Mouse (Mus musculus): ENCODE measurements around the gene Dner. TPM values are rescaled to one million over a fixed set of nuclear protein-coding genes. Genes with fewer than 3 reads are reported as not detected.

The Dner gene
- total RNA-seq, 2 experiments from 2014 or later = 0.13 TPM; not detected in 1

DNA sequence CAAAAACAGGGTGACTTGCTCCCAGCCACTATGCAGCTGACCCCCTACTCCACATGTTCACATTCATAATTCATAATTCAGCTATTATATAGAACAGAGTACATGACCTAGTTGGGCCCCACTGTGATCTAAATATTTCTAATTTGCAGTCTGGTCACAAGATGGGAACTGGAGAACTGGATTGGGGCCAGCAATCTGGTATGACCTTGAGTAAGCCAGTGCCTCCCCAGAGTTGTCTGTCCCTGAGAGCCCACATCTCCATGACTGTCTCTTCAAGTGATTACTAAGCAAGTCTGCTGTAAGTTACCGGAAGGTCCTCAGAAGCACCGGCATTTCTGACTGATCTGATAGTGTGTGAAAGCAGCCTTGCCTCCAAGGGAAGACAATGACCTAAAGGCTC, 49.2 kb downstream of the Dner start:
- DNase-seq (ENCODE audit: low spot score) = no peak

DNA sequence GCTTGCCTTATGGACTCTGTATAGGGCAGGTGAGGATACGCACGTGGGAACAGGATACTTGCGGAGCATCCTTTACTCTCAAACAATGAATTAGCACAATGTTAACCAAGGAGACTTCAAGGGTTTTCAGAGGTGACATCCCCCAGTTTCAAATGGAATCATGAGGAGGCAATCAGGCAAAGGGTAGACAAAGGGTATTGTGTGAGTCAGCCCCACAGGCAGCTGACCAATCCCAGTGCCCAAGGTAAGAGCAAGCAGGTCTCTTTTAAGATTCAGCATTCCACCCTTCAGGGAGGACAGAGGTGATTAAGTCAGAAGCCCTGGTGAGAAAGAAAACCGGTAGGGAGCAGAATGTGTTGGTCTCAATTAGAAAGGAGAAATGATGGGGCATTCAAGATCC, 55.6 kb downstream of the Dner start:
- no peak for DNase-seq (ENCODE audit: low spot score)
- intact Hi-C loops (cut with DNase I) = no loop called here

More for the DNA sequence above, 49.2 kb downstream of the Dner start:
- intact Hi-C loops (cut with DNase I) = no loop called here

DNA sequence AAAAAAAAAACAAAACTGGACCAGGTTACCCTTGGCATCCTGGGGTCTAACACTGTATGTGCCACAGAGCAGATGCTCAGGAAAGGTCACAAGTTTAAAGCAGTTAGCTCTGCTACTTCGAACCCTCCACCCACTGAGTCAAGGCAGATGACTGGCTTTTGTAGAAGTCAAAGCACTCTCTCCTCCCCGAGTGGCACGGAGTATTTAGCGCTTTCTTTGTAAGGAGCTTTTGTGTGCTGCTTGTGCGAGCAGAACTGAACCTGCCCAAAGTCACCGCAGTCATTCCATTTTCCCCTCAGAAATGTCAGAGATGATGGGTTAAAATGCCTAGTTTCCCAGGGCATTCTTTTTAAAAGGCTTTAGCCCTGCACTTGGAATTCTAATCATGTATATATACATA, 59.1 kb downstream of the Dner start:
- DNase-seq (ENCODE audit: low spot score) = no peak
- intact Hi-C loops (cut with DNase I) = no loop called here

DNA sequence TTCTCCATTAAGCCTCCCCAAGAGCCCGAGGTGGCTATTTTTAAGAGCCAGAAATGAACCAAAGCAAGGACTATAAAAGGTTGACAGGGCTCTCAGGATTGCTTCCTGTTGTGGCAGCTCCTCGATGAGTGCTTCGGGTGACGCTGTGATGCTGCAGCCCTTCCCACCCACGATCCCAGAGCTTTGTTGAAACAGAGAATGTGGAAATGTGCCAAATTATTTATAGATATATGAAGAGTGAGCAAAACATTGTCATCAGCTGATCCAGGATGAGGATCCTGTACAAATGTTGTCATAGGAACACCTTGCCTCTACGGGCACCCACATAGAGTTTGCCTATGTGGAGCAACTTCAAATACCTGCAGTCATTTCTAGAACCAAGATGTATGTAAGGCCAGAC, 67.8 kb downstream of the Dner start:
- intact Hi-C loops (cut with DNase I) = no loop called here
- no peak for DNase-seq (ENCODE audit: low spot score)

DNA sequence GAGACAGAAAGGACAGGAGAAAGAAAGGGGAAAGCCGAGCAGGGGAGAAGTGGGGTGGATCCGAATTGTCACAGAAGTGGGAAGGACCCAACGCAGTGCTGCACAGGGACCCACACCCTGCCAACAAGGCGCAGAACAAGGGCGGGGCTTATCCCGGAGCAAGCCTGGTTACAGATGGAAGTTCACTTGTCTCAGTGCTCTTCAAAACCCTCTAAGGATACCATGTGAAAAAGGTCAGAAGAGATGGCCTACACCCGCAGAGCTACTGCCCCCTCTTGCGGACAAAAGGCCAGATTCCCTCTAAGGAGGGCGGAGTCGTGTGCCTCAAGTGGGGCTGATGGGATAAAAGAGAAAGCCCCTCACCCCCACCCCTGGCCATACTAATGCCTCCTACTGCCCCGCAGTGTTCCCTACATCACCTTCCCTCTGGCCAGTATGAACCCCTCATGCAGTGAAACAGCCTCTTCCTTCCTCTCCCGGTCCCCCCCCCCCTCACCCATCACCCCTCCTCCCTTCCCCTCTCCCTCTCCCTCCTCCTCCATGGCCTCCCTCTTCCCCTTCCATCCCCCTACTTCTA, 73.0 kb downstream of the Dner start:
- intact Hi-C loops (cut with DNase I) = no loop called here
- no peak for DNase-seq (ENCODE audit: low spot score)

DNA sequence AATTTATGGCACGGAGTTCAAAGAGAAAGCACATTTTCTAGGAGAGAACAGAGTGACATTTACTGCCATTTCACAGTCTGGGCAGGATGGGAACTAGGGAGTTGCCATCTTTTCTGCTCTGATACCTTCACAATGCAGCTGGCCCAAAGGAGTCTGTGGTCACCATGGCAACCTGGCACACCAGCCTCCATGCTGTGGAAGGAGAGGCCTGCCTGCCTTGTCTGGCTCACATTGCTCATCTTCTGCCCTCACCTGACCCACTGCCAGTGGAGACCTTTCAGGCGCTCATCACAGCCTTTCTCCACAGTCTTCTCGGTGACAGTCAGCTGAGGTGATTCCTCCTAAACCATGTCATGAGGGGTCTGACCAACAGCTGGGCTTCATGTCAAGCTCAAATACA, 74.7 kb downstream of the Dner start:
- DNase-seq (ENCODE audit: low spot score) = no peak
- intact Hi-C loops (cut with DNase I) = no loop called here

DNA sequence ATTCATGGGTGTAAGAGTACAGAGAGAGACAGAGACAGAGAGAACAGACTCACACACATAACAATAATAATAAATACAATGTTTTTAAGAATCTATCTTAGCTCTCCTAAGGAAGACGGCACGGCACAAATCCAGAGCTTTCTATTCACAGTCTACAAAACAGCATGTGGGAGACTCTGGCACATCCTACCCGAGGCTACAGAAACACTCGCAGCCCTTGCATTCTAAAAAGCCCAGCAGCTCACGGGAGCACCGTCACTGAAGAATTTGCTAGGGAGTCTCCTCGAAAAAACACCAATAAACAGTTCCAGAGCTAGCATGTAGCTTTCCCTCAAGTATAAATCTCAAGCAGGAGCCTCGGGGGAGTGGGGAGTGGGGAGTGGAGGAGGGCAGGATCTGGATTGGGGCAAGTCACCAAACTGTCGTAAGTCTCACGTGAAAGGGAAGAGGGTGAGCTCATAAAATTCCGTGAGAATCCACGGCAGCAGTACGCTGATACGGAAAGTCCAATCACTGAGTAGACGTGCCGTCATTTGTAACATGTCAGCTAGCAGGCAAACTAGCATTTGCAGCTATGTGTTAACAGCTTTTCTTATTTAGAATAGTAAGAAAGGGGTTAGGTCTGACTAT, 76.8 kb downstream of the Dner start:
- intact Hi-C loops (cut with DNase I) = no loop called here
- no peak for DNase-seq (ENCODE audit: low spot score)

DNA sequence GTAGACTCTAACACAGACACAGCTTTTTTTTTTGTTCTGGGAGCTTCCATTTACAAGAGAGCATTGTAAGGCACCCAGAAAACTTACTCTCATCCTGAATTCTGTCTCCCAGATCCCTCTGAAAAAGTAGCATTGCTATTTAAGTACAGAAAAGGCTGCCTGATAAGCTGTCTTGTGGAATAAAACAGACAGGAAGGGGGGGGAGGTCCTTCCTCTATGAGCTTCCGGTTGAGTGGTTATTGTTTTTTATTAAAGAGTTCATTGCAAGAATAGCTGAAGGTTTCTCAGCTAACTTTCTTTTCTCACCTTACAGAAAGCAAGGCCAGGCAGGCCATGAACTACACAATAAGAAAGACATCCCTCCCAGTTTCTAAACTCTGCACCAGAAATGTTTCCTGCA, 77.9 kb downstream of the Dner start:
- intact Hi-C loops (cut with DNase I) = no loop called here
- no peak for DNase-seq (ENCODE audit: low spot score)

DNA sequence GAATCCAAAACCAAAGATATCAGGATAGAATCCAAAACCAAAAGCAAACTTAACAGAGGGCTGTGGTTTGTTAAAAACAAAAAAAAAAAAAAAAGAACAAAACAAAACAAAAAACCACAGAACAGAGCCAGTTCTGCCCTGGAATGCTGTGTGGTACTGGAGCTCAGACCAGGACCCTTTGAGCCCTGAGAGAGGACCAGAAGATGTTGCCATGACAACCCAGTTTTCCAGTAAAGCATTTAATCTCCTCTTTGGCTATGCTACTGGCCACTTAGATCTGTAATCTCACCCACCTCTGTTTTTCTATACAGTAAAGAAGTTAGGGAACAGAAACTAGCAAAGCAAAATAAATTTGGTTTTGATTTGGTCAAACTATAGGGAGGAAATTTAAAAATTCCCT, 79.9 kb downstream of the Dner start:
- DNase-seq (ENCODE audit: low spot score) = no peak
- intact Hi-C loops (cut with DNase I) = no loop called here

DNA sequence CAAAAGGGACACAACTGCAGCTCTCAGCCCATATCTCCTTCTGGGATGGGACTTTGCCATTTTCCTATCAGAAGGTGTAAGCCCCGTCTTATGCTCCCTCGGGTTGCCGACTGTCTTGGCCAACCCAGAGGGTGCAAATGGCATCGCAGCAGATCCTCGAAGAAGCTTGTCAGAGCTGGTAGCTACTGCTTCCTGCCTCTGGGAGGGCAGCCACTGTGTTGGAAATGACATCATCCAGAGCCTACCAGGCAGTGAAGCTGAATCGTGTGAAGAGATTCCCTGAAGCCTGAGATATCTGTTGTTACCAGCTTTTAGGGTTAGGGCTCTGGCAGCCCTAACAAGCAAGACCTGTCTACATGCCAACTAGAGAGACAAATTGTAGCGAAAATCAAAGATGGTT, 81.4 kb downstream of the Dner start:
- no peak for DNase-seq (ENCODE audit: low spot score)
- intact Hi-C loops (cut with DNase I) = no loop called here

DNA sequence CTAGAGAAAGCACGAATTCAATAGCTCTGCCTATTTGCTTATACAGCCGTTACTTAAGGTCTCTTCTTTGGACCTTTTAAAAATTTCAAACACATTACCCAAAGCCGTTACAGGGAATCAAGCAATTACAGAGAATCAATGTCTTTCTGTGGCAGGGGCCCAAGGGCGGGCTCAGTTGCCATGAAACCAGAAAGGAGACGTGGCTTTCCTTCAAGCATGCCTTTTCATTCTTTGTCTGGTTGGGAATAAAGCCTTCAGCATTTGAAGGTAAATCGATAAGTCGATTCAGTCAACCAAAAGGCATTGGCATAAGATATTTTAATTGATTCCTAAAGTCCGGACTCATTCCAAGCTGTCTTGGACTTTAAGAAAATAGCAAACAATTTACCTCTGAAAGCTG, 82.9 kb downstream of the Dner start:
- intact Hi-C loops (cut with DNase I) = no loop called here
- DNase-seq (ENCODE audit: low spot score) = no peak

DNA sequence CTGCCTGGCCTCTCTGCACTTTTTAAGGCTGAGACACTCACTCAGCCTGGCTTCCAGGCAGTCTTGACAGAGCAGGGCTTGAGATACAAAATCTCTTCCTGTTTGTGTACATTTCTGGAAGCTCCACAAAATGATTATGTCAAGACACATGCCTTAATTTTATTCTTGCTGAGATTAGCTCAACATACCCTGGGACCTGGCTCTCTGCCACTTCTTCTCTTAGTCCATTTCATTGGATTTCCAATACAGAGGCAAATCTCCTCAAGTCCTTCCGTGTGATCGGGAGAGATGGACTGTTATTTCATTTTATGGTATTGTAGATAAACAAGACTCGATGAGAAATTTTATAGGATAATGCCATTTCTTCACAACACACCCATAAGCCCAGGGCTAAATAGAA, 84.7 kb downstream of the Dner start:
- intact Hi-C loops (cut with DNase I) = no loop called here
- DNase-seq (ENCODE audit: low spot score) = no peak

DNA sequence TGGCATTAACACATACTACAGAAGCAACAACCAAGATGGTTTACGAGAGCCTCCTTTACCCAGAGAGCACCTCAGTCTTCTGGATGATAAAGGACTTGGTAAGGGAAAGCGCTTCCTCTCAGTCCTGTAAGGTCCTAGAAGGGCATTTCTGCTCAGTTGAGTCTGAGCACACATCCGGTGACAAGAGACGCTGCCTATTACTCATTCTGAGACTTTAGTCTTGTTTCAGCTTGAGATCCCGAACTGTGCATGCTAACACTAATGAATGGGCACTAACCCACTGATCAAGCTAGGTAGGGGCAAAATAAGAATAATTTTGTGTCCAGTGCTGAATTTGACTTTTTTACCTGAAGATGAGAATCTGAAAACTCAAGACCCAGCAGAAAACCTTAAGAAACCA, 97.0 kb downstream of the Dner start:
- intact Hi-C loops (cut with DNase I) = no loop called here
- DNase-seq (ENCODE audit: low spot score) = no peak

DNA sequence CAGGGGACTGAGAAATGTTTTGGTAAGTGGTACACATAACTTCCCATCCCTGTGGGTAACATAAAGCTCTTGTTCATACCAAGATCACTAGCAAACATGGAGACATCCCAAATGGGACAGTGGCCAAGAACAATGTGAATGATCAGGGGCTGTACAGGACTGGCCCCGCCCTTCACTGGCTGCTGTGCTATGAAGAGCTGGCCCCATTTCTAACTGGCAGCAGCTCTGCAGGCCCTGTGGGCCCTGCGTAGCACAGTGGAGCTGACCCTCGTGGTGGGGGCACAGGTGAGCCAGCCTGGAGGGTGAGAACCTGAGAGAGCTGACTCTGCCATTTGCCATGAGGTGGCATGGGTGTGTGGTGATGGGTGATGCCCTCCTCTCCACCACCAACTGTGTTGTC, 100.0 kb downstream of the Dner start:
- intact Hi-C loops (cut with DNase I) = no loop called here
- DNase-seq (ENCODE audit: low spot score) = no peak

DNA sequence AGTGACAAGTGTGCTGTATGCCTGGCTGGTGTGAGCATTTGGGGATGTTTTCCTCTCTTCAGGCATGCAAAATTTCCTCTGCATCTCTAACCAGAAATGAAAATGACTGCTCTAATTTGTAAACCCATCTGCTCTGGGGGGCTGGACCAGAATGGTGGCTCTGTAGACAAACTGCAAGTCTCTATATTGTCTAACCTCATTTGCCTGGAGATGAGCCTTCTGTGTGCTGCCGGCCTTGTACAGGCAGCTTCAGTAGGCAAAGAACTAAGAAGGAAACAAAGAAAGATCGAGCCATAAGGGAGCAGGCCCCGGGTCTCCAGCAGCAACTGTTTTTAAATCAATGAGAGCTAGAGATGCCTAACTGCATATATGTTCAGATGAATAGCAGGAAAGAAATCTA, 103.6 kb downstream of the Dner start:
- intact Hi-C loops (cut with DNase I) = no loop called here
- no peak for DNase-seq (ENCODE audit: low spot score)

DNA sequence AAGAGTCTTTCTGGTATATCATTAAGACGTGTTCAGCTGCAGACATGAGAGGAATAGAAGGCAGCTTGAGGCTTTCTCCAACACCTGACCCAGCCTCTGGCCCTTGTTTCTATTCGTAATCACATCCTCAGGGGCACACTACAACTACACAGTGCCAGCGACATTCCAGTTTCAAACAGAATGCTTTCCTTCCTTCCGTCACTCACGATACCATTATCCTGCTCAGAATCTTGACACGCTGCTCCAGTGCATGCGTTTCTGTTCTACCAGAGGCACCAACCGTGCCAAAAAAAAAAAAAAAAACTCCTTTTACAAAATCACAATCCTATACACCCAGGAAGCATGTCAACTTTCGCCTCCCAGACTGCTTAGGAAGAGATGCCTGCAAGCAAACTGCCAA, 105.5 kb downstream of the Dner start:
- no peak for DNase-seq (ENCODE audit: low spot score)
- intact Hi-C loops (cut with DNase I) = no loop called here

DNA sequence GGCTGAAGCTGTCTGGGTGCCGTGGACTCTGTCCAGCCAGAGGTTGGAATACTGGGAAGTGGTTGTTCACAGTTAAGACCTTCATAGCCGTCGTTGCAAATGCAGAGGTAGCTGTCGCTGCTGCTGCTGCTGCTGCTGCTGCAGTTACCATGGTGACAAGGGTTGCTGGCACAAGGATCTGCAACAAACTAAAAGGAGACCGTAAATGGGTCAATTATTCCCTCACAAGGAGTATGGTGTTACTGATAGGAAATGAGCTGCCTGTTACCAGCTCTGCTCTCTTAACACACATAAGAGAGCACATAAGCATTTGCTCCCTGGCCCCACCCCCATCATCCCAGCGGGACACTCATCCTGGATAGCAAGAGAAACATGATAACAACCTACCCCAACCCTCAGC, 110.6 kb downstream of the Dner start:
- intact Hi-C loops (cut with DNase I) = loop anchor here (10.0 kb wide), 1 partner anchor 471 kb away; no protein-coding TSS in a partner anchor
- no peak for DNase-seq (ENCODE audit: low spot score)

DNA sequence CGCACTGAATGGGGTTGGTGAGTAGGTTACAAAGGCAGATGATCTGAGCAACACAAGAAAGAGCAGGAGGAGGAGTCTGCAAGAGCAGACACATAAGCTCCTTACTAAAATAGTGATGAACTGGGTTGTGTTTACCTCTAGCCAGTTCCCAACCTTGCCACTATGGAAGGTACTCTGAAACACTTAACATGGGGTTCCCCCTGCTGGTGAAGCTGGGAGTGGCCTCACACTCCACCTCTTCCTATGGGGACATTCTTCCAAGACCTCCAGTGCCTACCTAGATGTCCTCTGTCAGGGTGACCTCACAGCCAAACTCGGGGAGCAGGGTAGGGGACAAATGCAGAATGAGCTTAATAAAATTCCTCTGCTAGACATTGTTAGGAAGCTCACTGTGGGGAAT, 114.2 kb downstream of the Dner start:
- DNase-seq (ENCODE audit: low spot score) = peak; percentile 7
- intact Hi-C loops (cut with DNase I) = loop anchor here (5.0 to 10.0 kb wide), 4 partner anchors 150 to 855 kb away; no protein-coding TSS in a partner anchor

DNA sequence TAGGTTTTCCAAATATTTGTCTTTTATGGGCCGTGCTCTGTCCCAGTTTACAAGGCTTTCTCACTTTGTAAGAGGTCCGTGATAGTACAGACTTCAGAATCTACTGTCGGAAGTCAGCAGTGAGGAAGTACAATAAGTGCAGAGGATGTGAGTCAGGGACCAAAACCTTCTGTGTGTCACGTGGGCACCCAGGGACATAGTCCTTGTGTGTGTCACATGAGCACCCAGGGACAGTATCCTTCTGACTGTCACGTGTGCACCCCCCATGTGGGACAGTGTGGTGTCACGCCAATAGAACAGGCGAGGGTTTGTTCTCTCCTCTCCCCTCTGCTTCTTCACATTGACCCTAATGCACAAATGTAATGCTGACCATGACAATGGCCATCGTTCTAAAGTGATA, 134.2 kb downstream of the Dner start:
- DNase-seq (ENCODE audit: low spot score) = no peak
- intact Hi-C loops (cut with DNase I) = no loop called here

DNA sequence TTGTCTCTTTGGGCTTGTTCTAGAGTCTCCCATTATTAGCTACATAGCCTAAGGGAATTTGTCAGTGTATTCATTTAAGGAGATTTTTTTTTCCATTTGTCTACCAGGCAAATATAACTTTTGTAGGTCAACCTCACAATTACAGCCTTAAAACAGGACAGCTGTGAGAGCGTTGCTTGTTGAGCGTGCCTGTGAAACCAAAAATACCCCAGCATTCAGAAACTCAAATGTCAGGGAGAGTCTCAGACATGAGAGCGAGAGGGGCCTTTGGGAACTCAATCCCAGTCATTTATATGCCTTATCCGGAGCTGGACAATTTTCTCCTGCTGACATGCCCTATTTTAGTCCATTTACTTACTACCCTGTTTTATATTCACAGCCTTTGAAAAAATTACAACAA, 134.6 kb downstream of the Dner start:
- no peak for DNase-seq (ENCODE audit: low spot score)
- intact Hi-C loops (cut with DNase I) = no loop called here

DNA sequence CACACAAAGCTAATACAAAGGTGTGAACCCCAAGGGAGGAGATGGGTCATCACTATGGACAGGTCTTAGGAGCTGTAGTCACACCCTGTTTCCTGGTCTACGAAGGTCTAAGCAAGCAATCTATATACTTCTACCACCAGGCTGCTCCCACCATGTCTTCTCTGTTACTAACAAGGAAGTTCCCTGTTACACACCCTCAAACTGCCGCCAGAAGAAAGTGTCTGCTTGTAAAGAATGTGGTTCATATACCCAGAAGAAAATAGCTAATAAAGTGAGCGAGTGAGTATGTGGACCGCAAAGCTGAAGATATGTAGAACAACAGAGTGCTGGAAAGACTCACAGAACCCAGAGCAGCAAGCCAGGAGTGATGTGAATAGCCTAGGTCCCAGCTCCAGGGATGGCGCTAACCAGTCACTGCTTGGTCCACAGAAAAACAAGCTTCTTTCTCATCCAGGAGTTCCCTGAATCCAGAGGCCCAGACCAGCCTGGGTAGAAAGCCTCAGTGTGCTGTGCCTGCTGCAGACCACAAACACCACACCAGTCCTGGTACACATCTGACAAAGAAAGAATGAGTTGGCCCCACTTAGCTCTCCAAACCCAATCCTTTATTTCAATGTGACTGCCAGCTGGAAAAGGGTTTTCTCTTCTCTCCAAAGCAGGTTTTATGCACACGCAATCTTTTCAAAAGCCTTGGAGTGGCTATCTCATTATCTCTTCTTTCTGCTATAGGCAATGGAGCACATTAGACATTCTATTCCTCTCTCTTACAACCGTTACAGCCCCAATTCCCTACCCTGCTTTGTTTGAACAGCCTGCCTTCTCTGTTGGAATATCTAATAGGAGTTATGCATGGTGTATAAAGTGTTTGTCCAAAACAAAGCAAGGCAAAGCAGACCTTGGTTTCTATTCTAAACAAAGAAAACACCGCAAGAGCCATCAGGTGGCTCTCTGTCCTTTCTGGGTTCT, 139.2 kb downstream of the Dner start:
- intact Hi-C loops (cut with DNase I) = no loop called here
- DNase-seq (ENCODE audit: low spot score) = no peak

All from heart, postnatal 25 days (tissue).